Mouse (Mus musculus) forebrain, embryonic 12.5 days (tissue): Measurements from ENCODE around the gene Rin2. TPM values are rescaled to one million over a fixed set of nuclear protein-coding genes. Genes with fewer than 3 reads are reported as not detected.
"Not testable (repeated sequence)": the region's sequence is repeated elsewhere in the genome, so short reads cannot be mapped to it uniquely, and the experiment has no call there.

Experiments used
- ATAC-seq: fragments of 200-750 bp; cut with Nextera tagmentation; 2 replicates; pipeline ENCODE4 v1.8.0; 2017; ENCODE audit warnings: moderate TSS enrichment; ENCODE audit not compliant: low FRiP score
- H3K27ac ChIP-seq: fragments of 300-500 bp; sonication (generic); 2 replicates; pipeline ENCODE4 v1.5.1; 2016; ENCODE audit warnings: mild to moderate bottlenecking
- H3K27me3 ChIP-seq: fragments of 300-500 bp; sonication (generic); 2 replicates; pipeline ENCODE4 v1.6.1; 2016; ENCODE audit warnings: mild to moderate bottlenecking
- H3K36me3 ChIP-seq: fragments of 300-500 bp; sonication (generic); replicated peaks from 2 replicates; pipeline ENCODE4 v1.6.1; 2016; ENCODE audit warnings: mild to moderate bottlenecking
- H3K4me1 ChIP-seq: fragments of 300-500 bp; sonication (generic); 2 replicates; pipeline ENCODE4 v1.6.1; 2016
- H3K4me2 ChIP-seq: fragments of 300-500 bp; sonication (generic); 2 replicates; pipeline ENCODE4 v1.6.1; 2016; ENCODE audit warnings: mild to moderate bottlenecking, moderate library complexity
- H3K4me3 ChIP-seq: fragments of 300-500 bp; sonication (generic); replicated peaks from 2 replicates; pipeline ENCODE4 v1.5.1; 2016; ENCODE audit warnings: mild to moderate bottlenecking
- H3K9ac ChIP-seq: fragments of 300-500 bp; sonication (generic); 2 replicates; pipeline ENCODE4 v1.6.1; 2016; ENCODE audit warnings: mild to moderate bottlenecking
- H3K9me3 ChIP-seq: fragments of 300-500 bp; sonication (generic); 2 replicates; pipeline ENCODE4 v1.6.1; 2016
- WGBS: fragments of 180-500 bp; shearing (Covaris S2); methylation state at CpG from one replicate; pipeline ENCODE4 v1.1.7; 2016; 5-methylcytosine and 5-hydroxymethylcytosine counted together
- polyA plus RNA-seq: library from polyadenylated mRNA; unstranded; fragments of >200 nt; fragmentation: Nextera tagmentation; extraction: Ambion mirVana; gene quantifications from 2 replicates; pipeline ENCODE4 v1.2.1, GENCODE M21; 2016

The Rin2 gene
- polyA plus RNA-seq, 1 experiment from 2014 or later, result 14.0 TPM

DNA sequence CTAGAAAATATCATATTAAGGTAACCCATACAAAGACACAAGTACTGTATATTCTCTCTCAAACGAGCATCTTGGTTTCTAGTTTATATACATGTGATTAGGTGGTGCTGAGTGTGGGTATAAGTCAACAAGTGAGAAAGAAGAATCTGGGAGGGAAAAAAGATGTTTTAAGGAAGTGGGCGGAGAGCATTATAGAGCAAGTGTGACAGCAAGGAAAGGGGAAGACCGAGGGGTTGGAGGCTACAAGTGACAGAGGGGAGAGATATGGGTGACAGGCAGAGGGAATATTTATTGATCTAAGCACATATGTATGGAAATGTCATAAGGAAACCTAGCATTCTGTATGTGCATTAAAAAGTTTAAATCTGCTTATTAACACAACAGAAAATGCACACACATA lies 45.1 kb downstream of the Rin2 start:
- 91% methylated on average over 3 of the region's 3 CpGs for WGBS
- ATAC-seq, result no peak

DNA sequence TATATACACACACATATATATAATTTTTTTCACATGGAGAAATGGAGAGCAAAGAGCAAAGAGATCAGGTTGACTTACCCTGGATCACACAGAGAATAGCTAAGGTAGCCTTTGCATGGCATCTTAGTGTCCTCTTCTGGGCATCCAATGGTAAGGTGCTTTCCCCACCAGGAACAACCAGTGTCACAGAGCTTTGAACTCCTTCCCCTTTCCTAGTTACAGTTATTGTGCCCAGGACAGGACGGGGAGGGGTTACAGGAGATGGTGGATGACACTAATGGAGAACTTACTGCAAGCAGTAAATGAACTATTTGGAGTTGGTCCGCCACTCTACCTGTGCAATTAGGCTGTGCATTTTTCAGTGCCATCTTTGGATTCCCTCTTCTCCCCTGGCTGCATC lies 45.7 kb downstream of the Rin2 start:
- WGBS, result 90% methylated on average over 2 of the region's 2 CpGs
- Histone ChIP-seq H3K4me2 (no peak overlapping the region), H3K9me3 (no peaks in the 10 kb centered on the region), H3K27ac (no peak overlapping the region), H3K27me3 (no peaks in the 10 kb centered on the region), H3K9ac (no peak overlapping the region), H3K4me1 (no peaks in the 10 kb centered on the region), H3K36me3 (no peaks in the 10 kb centered on the region), H3K4me3 (no peak overlapping the region)
- no peak for ATAC-seq

More for the DNA sequence above, 45.1 kb downstream of the Rin2 start:
- Histone ChIP-seq H3K27ac (no peak overlapping the region), H3K9me3 (no peaks in the 10 kb centered on the region), H3K4me1 (no peaks in the 10 kb centered on the region), H3K4me3 (no peak overlapping the region), H3K4me2 (no peak overlapping the region), H3K9ac (no peak overlapping the region), H3K27me3 (no peaks in the 10 kb centered on the region), H3K36me3 (no peaks in the 10 kb centered on the region)

DNA sequence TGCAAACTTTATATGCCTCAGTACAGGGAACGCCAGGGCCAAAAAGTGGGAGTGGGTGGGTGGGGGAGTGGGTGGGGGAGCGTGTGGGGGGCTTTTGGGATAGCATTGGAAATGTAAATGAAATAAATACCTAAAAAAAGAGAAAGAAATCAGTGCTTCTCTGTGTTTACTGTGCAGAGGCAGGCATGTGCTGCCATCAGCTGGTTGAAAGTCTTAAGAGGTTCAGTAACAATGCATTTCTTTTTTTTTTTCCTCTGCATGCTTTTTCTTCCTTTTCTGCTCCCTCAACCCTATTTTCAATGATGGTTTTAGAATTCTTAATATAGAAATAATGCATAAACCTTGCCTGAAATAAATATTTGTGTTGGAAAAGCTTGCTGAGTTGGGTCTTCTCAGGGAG lies 47.3 kb downstream of the Rin2 start:
- H3K36me3 ChIP-seq, H3K4me2 ChIP-seq, H3K9ac ChIP-seq, H3K27me3 ChIP-seq, H3K4me3 ChIP-seq, H3K27ac ChIP-seq, H3K9me3 ChIP-seq, ATAC-seq, H3K4me1 ChIP-seq: not testable (repeated sequence)
- WGBS, result 82% methylated on average over 2 of the region's 2 CpGs

DNA sequence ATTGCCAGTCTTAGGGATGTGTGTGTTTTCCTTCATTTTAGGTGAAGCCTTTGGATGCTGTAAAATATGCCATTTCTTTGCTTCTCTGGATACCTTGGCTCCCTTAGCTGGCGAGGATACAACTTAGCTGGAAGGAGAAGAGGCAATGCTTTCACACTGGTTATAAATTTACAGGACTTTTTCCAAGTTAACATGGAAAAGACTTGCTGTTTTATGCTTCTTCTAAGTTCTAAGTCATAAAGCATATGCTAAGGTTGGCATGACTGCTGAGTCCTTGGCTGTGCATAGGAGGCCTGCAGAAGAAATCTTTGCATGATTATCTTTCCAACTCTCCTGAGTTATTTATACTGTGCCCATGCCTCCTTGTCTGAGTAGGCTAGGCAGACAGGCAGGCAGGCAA lies 49.3 kb downstream of the Rin2 start:
- no peaks in the 10 kb centered on the region for H3K27me3 ChIP-seq
- H3K27ac ChIP-seq, result no peak overlapping the region
- no peak overlapping the region for H3K4me2 ChIP-seq
- 85% methylated on average over 1 of the region's 1 CpGs for WGBS
- no peak overlapping the region for H3K4me3 ChIP-seq
- no peaks in the 10 kb centered on the region for H3K9me3 ChIP-seq
- H3K4me1 ChIP-seq, result no peaks in the 10 kb centered on the region
- H3K9ac ChIP-seq, result no peak overlapping the region
- no peak for ATAC-seq
- no peaks in the 10 kb centered on the region for H3K36me3 ChIP-seq

DNA sequence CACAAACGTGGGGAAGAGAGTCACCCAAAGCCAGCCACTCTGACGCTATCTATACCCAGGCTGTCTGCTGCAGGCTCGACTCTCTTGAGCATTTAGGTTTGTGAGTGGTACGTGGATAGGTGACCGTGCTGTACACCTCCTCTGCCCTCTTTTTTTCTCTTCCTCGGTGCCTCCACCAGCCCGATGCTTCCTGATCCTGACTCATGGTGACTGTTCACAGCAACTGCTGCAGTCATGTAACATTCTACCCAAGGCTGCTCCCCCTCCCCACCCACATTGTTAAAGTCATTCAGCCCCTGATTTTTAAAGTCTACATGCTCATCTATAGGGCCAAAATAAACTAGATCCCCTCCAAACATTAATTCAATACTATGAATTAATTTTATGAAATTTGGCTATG lies 54.4 kb downstream of the Rin2 start:
- no peaks in the 10 kb centered on the region for H3K4me1 ChIP-seq
- no peak overlapping the region for H3K4me2 ChIP-seq
- no peak overlapping the region for H3K9ac ChIP-seq
- H3K27ac ChIP-seq, result no peak overlapping the region
- no peaks in the 10 kb centered on the region for H3K9me3 ChIP-seq
- H3K27me3 ChIP-seq, result no peaks in the 10 kb centered on the region
- no peaks in the 10 kb centered on the region for H3K36me3 ChIP-seq
- 84% methylated on average over 7 of the region's 7 CpGs for WGBS
- ATAC-seq, result no peak
- no peak overlapping the region for H3K4me3 ChIP-seq

DNA sequence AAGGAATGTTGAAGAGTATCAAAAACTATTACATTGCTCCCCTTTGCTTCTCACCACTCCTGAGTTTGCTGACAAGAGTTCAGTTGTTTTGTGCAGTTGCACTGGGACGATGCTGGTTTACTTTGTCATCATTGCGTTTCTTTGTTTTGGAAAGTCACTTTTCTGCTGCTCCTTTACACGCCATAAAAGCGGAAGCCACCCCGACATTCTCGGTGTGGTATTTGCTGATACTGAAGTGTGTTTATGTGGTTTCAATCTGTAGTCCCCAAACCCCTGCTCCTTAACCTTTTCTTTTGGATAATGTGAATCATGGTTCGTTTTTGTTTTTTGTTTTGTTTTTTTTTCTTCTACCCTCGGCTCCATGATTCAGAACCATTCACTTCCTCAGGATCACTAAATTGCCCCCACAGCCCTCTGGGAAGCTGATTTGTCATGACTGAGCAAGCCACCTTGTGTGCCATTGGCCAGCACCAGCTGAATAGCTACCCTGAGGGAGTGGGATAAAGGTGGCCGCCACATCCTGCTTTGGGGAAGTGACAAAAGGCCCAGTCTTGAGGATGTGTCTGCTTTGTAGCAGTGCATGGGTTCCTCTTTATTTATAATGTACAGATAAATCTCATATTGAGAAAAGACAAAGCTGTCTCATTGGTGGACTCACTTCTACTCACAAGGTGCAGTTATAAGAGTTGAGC lies 55.3 kb downstream of the Rin2 start:
- Histone ChIP-seq H3K9ac (no peak overlapping the region), H3K27ac (no peak overlapping the region), H3K4me2 (no peak overlapping the region), H3K4me3 (no peak overlapping the region), H3K36me3 (no peaks in the 10 kb centered on the region), H3K4me1 (no peaks in the 10 kb centered on the region), H3K9me3 (no peaks in the 10 kb centered on the region), H3K27me3 (no peaks in the 10 kb centered on the region)
- 80% methylated on average over 9 of the region's 9 CpGs for WGBS
- ATAC-seq, result no peak

DNA sequence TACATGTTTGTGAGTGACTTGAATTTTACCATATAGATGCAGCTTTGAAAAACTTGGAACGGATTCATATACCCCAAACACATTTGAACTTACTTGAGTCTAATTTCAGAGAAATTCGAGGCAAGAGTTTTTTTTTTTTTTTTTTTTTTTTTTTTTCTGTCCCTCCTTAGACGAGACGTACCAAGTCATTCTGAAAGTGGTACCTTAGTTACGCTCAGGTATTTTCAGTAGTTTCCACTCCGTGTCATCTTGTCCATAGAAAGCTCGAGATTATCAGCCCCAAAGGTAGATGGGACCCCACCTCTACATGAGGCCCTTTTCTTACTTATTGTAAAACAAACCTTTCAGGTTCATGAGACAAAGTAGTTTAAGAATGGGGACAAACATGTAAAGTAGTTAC lies 55.9 kb downstream of the Rin2 start:
- Histone ChIP-seq H3K4me1 (no peaks in the 10 kb centered on the region), H3K27me3 (0 out of 2 replicates have a peak, but pooled peaks cover 2% of the 10 kb centered on the region), H3K4me2 (no peak overlapping the region), H3K27ac (no peak overlapping the region), H3K9me3 (no peaks in the 10 kb centered on the region), H3K36me3 (no peaks in the 10 kb centered on the region), H3K9ac (no peak overlapping the region), H3K4me3 (no peak overlapping the region)
- WGBS, result 87% methylated on average over 7 of the region's 7 CpGs
- no peak for ATAC-seq

DNA sequence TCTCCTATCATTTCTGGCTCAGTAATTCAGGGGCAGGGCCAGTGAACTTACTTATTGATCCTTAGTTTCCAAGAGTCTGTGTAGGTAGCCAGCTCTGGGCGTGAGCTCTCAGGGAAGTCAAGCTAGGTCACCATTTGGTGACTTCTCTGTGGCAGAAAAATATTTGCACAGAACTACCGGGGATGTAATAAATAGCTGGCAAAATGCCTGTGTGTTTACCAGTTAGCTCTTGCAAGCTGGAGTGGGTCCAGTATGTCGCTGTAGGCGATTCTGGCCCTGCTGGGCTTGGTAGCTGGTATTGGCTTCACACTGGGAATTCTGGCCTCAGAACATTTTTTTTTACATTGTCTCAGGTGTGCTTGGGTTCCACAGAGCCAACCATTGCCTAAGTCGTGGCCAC lies 60.1 kb downstream of the Rin2 start:
- H3K9ac ChIP-seq, result no peak overlapping the region
- H3K27ac ChIP-seq, result no peak overlapping the region
- no peaks in the 10 kb centered on the region for H3K36me3 ChIP-seq
- 92% methylated on average over 5 of the region's 5 CpGs for WGBS
- H3K4me2 ChIP-seq, result no peak overlapping the region
- 0 out of 2 replicates have a peak, but pooled peaks cover 2% of the 10 kb centered on the region for H3K27me3 ChIP-seq
- no peak overlapping the region for H3K4me3 ChIP-seq
- no peak for ATAC-seq
- no peaks in the 10 kb centered on the region for H3K9me3 ChIP-seq
- H3K4me1 ChIP-seq, result no peaks in the 10 kb centered on the region

DNA sequence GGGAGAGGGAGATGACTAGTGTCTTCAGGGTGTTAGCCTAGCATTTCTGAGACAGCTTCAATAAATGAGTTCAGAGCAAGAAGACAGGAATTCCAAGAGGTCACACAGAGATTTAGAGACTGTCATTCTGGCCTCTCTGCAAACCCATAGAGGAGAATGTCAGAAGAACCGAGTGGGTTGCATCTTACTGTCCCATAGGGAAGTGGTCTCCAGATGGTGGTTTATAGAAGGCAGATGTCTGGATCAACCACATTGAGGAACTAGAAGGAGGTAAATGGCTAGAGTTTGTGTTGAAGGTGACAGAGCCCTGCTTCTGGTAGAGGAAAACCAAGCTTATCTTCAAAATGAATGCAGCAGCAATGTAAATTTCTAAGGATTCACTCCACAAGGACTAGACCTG lies 61.5 kb downstream of the Rin2 start:
- Histone ChIP-seq H3K9me3 (no peaks in the 10 kb centered on the region), H3K4me1 (no peaks in the 10 kb centered on the region), H3K4me3 (no peak overlapping the region), H3K9ac (no peak overlapping the region), H3K27me3 (0 out of 2 replicates have a peak, but pooled peaks cover 2% of the 10 kb centered on the region), H3K36me3 (no peaks in the 10 kb centered on the region), H3K4me2 (no peak overlapping the region), H3K27ac (no peak overlapping the region)
- WGBS, result 91% methylated on average over 1 of the region's 1 CpGs
- no peak for ATAC-seq

DNA sequence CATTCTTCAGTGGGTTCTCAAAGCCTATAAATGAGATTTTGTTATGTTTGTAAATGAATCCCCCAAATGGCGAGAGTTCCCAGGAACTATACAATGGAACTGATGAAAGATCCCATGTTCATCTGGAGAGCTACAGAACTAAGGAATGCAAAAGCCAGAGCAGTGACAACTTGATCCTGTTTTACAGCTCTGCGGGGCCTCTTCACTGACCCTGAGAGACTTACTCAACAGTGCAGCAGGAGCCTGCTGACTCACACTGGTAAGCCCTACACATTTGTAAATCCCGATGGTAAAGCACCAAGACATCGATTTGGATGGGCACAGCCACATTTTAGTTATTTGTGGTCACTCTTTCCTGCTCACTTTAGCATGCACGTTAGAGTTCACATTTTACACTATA lies 62.2 kb downstream of the Rin2 start:
- 0 out of 2 replicates have a peak, but pooled peaks cover 2% of the 10 kb centered on the region for H3K27me3 ChIP-seq
- no peaks in the 10 kb centered on the region for H3K4me1 ChIP-seq
- no peak overlapping the region for H3K4me3 ChIP-seq
- no peak overlapping the region for H3K4me2 ChIP-seq
- no peak overlapping the region for H3K9ac ChIP-seq
- H3K36me3 ChIP-seq, result no peaks in the 10 kb centered on the region
- no peak overlapping the region for H3K27ac ChIP-seq
- no peak for ATAC-seq
- WGBS, result 20% methylated on average over 5 of the region's 5 CpGs
- no peaks in the 10 kb centered on the region for H3K9me3 ChIP-seq

DNA sequence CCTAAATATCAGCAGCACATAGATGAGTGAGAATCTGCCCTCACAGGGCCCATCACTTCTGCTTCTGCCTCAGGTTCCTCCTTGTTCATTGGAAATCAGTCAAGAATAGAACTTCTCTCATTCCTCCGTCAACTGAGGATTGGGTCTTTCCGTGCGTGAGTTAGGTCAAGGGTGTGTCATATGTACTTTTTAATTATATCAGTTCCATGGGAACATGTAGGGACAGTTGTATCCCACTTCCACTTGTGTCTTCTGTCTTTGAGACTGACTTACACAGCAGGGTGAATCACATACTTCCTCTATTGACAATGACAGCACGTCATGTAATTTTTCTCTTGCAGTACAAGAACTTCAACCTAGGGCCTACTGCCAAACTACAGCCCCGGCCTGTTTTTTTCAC lies 65.7 kb downstream of the Rin2 start:
- ATAC-seq, result no peak
- Histone ChIP-seq H3K4me3 (no peak overlapping the region), H3K9ac (no peak overlapping the region), H3K27ac (no peak overlapping the region), H3K36me3 (no peaks in the 10 kb centered on the region), H3K27me3 (0 out of 2 replicates have a peak, but pooled peaks cover 2% of the 10 kb centered on the region), H3K4me2 (no peak overlapping the region), H3K4me1 (no peaks in the 10 kb centered on the region), H3K9me3 (no peaks in the 10 kb centered on the region)
- 92% methylated on average over 5 of the region's 5 CpGs for WGBS

DNA sequence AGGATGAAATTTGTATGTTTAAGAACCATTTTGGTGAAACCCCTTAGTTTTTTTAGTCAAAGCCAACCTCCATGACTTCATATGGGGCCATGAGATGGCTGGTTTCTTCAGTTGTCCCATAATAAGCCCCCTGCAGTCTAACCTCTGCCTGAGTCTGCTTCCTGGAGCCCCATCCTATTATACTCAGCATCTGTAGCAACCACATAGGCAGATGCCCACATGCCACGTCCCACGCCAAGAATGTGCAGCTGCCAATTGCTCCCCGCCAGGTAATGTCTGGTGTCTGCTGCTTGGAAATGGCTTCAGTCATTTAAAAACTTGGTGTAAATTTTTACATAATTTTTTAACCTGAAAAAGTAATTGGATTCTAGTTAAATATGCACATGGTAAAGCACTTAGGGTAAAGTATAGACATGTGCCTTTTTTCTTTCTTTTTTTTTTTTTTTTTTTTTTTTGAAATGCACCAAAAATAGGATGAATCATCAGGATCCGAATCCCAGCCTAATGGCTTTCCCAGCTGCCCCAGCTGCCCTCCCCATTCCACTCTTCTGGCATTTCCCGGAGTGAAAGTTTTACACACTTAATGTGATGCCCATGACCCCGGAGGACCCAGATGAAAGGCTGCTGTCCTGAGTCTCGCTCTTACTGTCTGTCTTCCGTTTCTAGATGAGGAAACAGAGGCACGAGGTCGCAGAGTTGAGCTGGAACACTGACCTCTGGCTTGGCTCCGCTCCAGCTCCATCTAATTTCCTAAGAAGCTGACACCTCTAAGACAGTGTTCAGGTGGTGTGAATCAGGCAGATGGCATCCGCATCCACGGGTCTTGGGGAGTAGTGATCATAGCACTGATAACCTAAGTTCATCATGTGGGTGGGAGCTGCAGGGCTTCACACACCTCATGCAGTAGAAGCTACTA lies 68.0 kb downstream of the Rin2 start:
- Histone ChIP-seq H3K4me1 (no peaks in the 10 kb centered on the region), H3K9me3 (no peaks in the 10 kb centered on the region), H3K36me3 (no peaks in the 10 kb centered on the region), H3K27me3 (no peaks in the 10 kb centered on the region), H3K9ac (no peak overlapping the region), H3K4me2 (no peak overlapping the region), H3K27ac (no peak overlapping the region), H3K4me3 (no peak overlapping the region)
- WGBS, result 90% methylated on average over 13 of the region's 13 CpGs
- no peak for ATAC-seq
